Mouse (Mus musculus) stomach, embryonic 14.5 days (tissue): ENCODE measurements around the gene Zfp827. TPM values are rescaled to one million over a fixed set of nuclear protein-coding genes. Genes with fewer than 3 reads are reported as not detected.
A peak's percentile ranks its signal among the peaks of the same experiment; 100 is the strongest.

Experiments used
- ATAC-seq: fragments of 200-750 bp; cut with Nextera tagmentation; 2 replicates; pipeline ENCODE4 v1.8.0; 2017; ENCODE audit warnings: low read depth, moderate TSS enrichment; ENCODE audit not compliant: insufficient number of reproducible peaks, insufficient read depth, low FRiP score
- H3K27ac ChIP-seq: fragments of 300-500 bp; sonication (generic); 2 replicates; pipeline ENCODE4 v1.5.1; 2014; ENCODE audit warnings: mild to moderate bottlenecking, low read length, moderate library complexity, mixed read lengths
- H3K27me3 ChIP-seq: fragments of 300-500 bp; sonication (generic); 2 replicates; pipeline ENCODE4 v1.6.1; 2014; ENCODE audit warnings: low read length, control low read depth, mixed read lengths; ENCODE audit not compliant: control insufficient read depth, insufficient read depth
- H3K36me3 ChIP-seq: fragments of 300-500 bp; sonication (generic); 2 replicates; pipeline ENCODE4 v1.6.1; 2014; ENCODE audit warnings: mild to moderate bottlenecking, control low read depth, low read length, moderate library complexity, mixed read lengths; ENCODE audit not compliant: control insufficient read depth, insufficient read depth
- H3K4me1 ChIP-seq: fragments of 300-500 bp; sonication (generic); 2 replicates; pipeline ENCODE4 v1.6.1; 2014; ENCODE audit warnings: low read length, control low read depth, mixed read lengths; ENCODE audit not compliant: control insufficient read depth, insufficient read depth
- H3K4me2 ChIP-seq: fragments of 300-500 bp; sonication (generic); replicated peaks from 2 replicates; pipeline ENCODE4 v1.6.1; 2014; ENCODE audit warnings: low read depth, low read length, control low read depth
- H3K4me3 ChIP-seq: fragments of 300-500 bp; sonication (generic); 2 replicates; pipeline ENCODE4 v1.5.1; 2014; ENCODE audit warnings: low read depth, low read length, control low read depth
- H3K9ac ChIP-seq: fragments of 300-500 bp; sonication (generic); replicated peaks from 2 replicates; pipeline ENCODE4 v1.6.1; 2014; ENCODE audit warnings: low read depth, mild to moderate bottlenecking, control low read depth, low read length, moderate library complexity, mixed read lengths
- H3K9me3 ChIP-seq: fragments of 300-500 bp; sonication (generic); 2 replicates; pipeline ENCODE4 v1.6.1; 2016; ENCODE audit warnings: low read depth, low read length, control low read depth; ENCODE audit not compliant: control insufficient read depth
- WGBS: fragments of 180-500 bp; shearing (Covaris S2); extraction: QIAGEN DNeasy Blood & Tissue Kit; methylation state at CpG from one replicate; pipeline ENCODE4 v1.1.7; 2014; 5-methylcytosine and 5-hydroxymethylcytosine counted together
- polyA plus RNA-seq: library from polyadenylated mRNA; unstranded; fragments of >200 nt; fragmentation: Nextera tagmentation; extraction: Ambion mirVana; gene quantifications from 2 replicates; pipeline ENCODE4 v1.2.1, GENCODE M21; 2014

Zfp827 gene
- 15.2 TPM in 2 replicates for polyA plus RNA-seq

GRCm38 (mm10) chr8:79027977-79028487 lies at the start of gene Zfp827:
Gene Zfp827 (plus strand): TSS chr8:79028437.
- Histone ChIP-seq H3K36me3 (no peaks in the 10 kb centered on the region), H3K4me2 (peak within 1 kb of the TSS; percentile 78), H3K4me1 (peaks cover 19% of the 10 kb centered on the region), H3K4me3 (peak within 1 kb of the TSS; percentile 86), H3K27ac (peak within 1 kb of the TSS; percentile 100), H3K9me3 (no peaks in the 10 kb centered on the region), H3K27me3 (no peaks in the 10 kb centered on the region), H3K9ac (peak within 1 kb of the TSS; percentile 100)
- WGBS, result 1% methylated on average over 32 of the region's 32 CpGs
- peak; percentile 26 for ATAC-seq

GRCm38 (mm10) chr8:79004341-79004740 lies 23.9 kb upstream of the Zfp827 start:
- H3K4me1 ChIP-seq, result no peaks in the 10 kb centered on the region
- H3K27ac ChIP-seq, result no peak overlapping the region
- H3K4me2 ChIP-seq, result no peak overlapping the region
- ATAC-seq, result no peak
- H3K9ac ChIP-seq, result no peak overlapping the region
- H3K4me3 ChIP-seq, result no peak overlapping the region
- H3K27me3 ChIP-seq, result no peaks in the 10 kb centered on the region
- no peaks in the 10 kb centered on the region for H3K9me3 ChIP-seq
- no peaks in the 10 kb centered on the region for H3K36me3 ChIP-seq

DNA sequence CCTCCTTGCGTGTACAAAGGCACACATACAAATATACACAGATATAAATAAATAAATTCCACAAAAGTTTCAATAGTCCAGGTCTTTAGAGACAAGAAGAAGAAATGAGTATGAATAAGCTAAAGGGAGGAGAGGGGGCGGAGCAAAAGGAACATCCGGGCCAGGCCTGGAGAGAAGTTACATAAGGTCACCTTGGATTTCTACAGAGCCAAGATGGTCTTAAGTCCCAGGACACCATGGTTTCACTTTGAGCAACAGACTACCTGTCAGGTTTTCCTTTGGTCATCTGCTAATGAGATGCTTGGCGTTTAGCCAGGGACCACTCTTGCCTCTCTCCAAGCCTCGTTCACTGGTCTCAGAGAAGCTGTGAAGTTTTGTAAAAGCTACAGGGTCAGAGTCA lies 13.2 kb upstream of the Zfp827 start:
- Histone ChIP-seq H3K36me3 (no peaks in the 10 kb centered on the region), H3K4me1 (no peaks in the 10 kb centered on the region), H3K27ac (no peak overlapping the region), H3K4me2 (no peak overlapping the region), H3K27me3 (no peaks in the 10 kb centered on the region), H3K9me3 (no peaks in the 10 kb centered on the region), H3K9ac (no peak overlapping the region), H3K4me3 (no peak overlapping the region)
- 71% methylated on average over 5 of the region's 5 CpGs for WGBS
- ATAC-seq, result no peak

DNA sequence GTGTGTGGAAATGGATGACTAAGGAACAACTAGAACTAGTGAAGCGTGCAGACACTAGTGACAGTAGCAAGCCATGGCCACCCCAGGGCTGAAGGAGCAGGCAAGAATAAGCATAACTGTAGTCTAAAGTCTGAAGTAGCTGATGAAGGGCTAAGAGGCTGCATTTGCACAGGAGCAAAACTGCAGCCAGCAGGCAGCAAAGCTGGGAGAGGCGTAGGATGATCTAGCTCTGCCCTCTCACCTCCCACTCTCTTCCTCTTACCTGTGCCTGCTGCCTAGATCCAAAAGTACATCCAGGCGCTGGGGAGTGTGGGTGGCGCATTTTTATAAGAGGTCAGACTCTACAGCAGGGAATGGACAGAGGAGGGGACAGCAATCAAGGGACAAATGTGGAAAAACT lies 12.2 kb upstream of the Zfp827 start:
- Histone ChIP-seq H3K4me3 (no peak overlapping the region), H3K4me2 (no peak overlapping the region), H3K36me3 (no peaks in the 10 kb centered on the region), H3K27ac (no peak overlapping the region), H3K9ac (no peak overlapping the region), H3K9me3 (no peaks in the 10 kb centered on the region), H3K27me3 (no peaks in the 10 kb centered on the region), H3K4me1 (no peaks in the 10 kb centered on the region)
- ATAC-seq, result no peak
- WGBS, result 84% methylated on average over 4 of the region's 4 CpGs

DNA sequence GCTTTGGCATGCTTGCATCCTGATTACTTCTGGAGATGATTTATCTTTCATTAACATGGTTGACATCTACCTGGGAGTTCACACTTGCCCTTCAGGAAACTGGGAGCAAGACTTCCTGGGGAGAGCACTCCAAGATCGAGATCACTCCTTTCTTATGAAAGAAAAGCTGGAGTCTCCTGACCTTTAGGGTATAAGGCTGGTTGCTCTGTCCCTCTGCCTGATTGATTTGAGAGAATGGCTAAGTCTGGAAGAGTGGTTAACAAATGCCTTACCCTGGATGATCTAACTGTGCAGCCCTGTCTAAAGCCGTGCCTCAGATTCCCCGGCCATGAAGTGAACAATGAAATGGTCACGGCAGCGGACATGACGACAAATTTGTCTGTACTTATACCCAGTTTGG lies 11.7 kb upstream of the Zfp827 start:
- no peak for ATAC-seq
- H3K27me3 ChIP-seq, result no peaks in the 10 kb centered on the region
- H3K4me2 ChIP-seq, result no peak overlapping the region
- H3K27ac ChIP-seq, result no peak overlapping the region
- no peak overlapping the region for H3K4me3 ChIP-seq
- 64% methylated on average over 6 of the region's 6 CpGs for WGBS
- no peaks in the 10 kb centered on the region for H3K4me1 ChIP-seq
- no peaks in the 10 kb centered on the region for H3K9me3 ChIP-seq
- H3K9ac ChIP-seq, result no peak overlapping the region
- no peaks in the 10 kb centered on the region for H3K36me3 ChIP-seq

- H3K27me3 ChIP-seq, result no peaks in the 10 kb centered on the region
- H3K9me3 ChIP-seq, result no peaks in the 10 kb centered on the region
- no peak overlapping the region for H3K4me3 ChIP-seq
- H3K9ac ChIP-seq, result no peak overlapping the region
- H3K36me3 ChIP-seq, result no peaks in the 10 kb centered on the region
- H3K4me1 ChIP-seq, result 0 out of 2 replicates have a peak, but pooled peaks cover 3% of the 10 kb centered on the region
- ATAC-seq, result no peak
- no peak overlapping the region for H3K4me2 ChIP-seq
- H3K27ac ChIP-seq, result no peak overlapping the region
- WGBS, result 96% methylated on average over 1 of the region's 1 CpGs
Observed at GRCm38 (mm10) chr8:79023922-79024321, 4.3 kb upstream of the Zfp827 start.

DNA sequence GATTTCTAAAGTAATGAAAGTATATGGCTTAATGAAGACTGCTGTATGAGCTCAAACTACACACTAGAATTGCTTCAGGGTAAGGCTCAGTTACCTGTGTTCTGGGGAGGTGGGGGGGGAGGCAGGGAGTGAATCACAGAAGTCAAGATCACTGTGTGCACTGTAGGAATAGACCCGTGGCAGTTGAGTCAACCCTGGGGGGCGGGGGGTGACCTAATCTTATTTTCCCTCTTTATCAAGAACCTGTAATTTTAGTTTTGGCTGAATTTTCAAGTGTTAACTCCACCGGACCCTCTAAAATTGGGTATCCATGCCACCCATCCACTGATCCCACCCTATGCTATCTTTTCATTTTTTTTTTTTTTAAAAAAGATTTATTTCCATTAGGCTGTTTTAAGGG lies 918 bp upstream of the Zfp827 start:
- no peak for ATAC-seq
- Histone ChIP-seq H3K9ac (peak overlapping the region; percentile 100; the same call in 1 of the 2 replicates), H3K9me3 (no peaks in the 10 kb centered on the region), H3K4me2 (peak overlapping the region; percentile 78), H3K4me1 (peaks cover 13% of the 10 kb centered on the region), H3K27ac (0 out of 2 replicates have a peak overlapping the region, but pooled peaks have one; percentile 100), H3K36me3 (no peaks in the 10 kb centered on the region), H3K27me3 (no peaks in the 10 kb centered on the region), H3K4me3 (peak overlapping the region; percentile 86)
- 27% methylated on average over 3 of the region's 3 CpGs for WGBS

GRCm38 (mm10) chr8:79028541-79029395 lies 531 bp downstream of the Zfp827 start:
- Histone ChIP-seq H3K4me2 (peak overlapping the region; percentile 78), H3K36me3 (no peaks in the 10 kb centered on the region)
- ATAC-seq, result no peak

More at GRCm38 (mm10) chr8:79028541-79029395, 531 bp downstream of the Zfp827 start:
- Histone ChIP-seq H3K4me1 (peaks cover 26% of the 10 kb centered on the region), H3K27ac (peak overlapping the region; percentile 100), H3K27me3 (no peaks in the 10 kb centered on the region), H3K9ac (peak overlapping the region; percentile 100), H3K4me3 (peak overlapping the region; percentile 86), H3K9me3 (no peaks in the 10 kb centered on the region)
- WGBS, result under 1% methylated on average over 49 of the region's 56 CpGs
